Mouse (Mus musculus): ENCODE measurements around the gene Mical1.

DNA sequence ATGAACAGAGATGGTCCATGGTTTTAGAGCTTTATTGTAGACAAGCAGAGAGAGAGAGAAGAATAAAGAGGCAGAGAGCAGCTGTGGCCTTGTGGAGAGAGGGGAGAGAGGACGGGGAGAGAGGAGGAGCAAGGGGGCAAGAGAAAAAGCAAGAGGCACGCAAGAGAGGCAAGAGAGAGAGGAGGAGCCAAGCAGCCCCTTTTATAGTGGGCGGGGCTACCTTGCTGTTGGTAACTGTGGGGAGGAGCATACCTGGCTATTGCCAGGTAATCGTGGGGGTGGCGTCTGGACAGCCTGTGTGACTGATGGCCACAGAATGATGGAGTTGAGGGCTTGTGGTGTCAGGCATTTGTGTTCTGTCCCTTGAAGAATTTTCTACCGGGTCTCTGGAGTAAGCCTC is 49.7 kb upstream of the Mical1 start:
- no peak for TF ChIP-seq CTCF (IDR thresholded peaks at IDR 0.05; ENCODE audit: low read depth, low read length)
- TF ChIP-seq POLR2A (IDR thresholded peaks at IDR 0.05; ENCODE audit: insufficient read depth, low read length), result no peak
